8 mouse cellular contexts compared by ENCODE assay signal in the genomic region with DNA sequence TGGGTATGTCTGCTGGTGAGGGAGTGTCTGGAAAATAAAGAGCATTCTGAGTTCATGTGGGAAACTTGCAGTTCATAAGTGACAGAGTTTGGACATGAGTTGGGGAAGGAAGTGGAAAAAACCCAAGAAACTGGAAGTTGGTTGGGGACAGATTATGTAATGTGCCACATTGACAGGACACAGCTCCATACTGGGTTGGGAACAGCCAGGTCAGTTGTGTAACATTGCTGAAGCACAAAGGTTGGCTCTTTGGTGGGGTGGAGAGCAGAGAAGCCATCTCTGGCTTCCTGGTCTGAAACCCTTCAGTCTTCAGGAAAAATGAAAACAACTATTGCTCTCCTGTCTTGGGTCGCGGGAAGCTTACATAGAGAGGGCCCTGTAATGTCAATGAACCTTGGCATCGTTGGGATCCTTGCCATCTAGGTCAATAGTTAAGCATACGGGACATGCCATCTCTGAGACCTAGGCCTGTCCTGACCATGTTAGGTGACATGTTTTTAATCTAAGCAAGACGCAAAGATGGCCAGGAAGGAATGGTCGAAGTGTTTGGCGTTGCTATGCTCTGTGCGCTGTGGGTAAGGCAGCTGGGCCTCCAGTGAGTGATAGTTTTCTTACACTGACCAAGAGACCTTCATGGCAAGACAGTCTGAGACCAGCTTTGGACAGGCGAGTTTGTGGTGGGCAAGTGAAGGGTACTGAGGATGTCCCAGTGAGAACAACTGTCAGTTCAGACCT. TPM values are rescaled to one million over a fixed set of nuclear protein-coding genes. Genes with fewer than 3 reads are reported as not detected.
DNase-seq lines count a peak whose midpoint lies in the region; ATAC-seq and TF ChIP-seq lines count a peak whose summit lies in the region.

No protein-coding gene starts in this region.

- TF ChIP-seq EP300 in ES-Bruce4 (IDR thresholded peaks at IDR 0.05; ENCODE audit: insufficient read depth, low read depth, low read length), result no peak

- DNase-seq in forebrain, embryonic 14.5 days (ENCODE audit: low spot score), result no peak
- no peak for DNase-seq in lung, embryonic 14.5 days
- no peak for DNase-seq in right cerebral cortex, postnatal 25 days
- no peak for DNase-seq in urinary bladder, postnatal 4 days (ENCODE audit: low spot score in 2 of 2)
- DNase-seq in cerebellum, postnatal 4 days (ENCODE audit: low spot score in 2 of 2), result no peak

- no peak for ATAC-seq in forebrain, embryonic 14.5 days
- ATAC-seq in forebrain, embryonic 13.5 days, result no peak
- no peak for ATAC-seq in heart, embryonic 15.5 days (replicated peaks; ENCODE audit: insufficient number of reproducible peaks, insufficient read depth, low FRiP score, low read depth)
- peak; percentile 0; the same call in 1 of the 2 replicates for ATAC-seq in lung, embryonic 14.5 days (ENCODE audit: insufficient read depth)

- peaks cover 8% of the 10 kb centered on the region for H3K27me3 ChIP-seq in forebrain, embryonic 14.5 days (replicated peaks; ENCODE audit: control insufficient read depth, insufficient read depth, low read length)
- peaks cover 37% of the 10 kb centered on the region for H3K27me3 ChIP-seq in forebrain, embryonic 13.5 days
- H3K27me3 ChIP-seq in ES-Bruce4 (ENCODE audit: control insufficient read depth, insufficient read depth, low read length, poor library complexity, severe bottlenecking), result no peaks in the 10 kb centered on the region
- H3K27me3 ChIP-seq in heart, embryonic 15.5 days, result no peaks in the 10 kb centered on the region
- H3K27me3 ChIP-seq in lung, embryonic 14.5 days (ENCODE audit: insufficient read depth, low read length), result no peaks in the 10 kb centered on the region

- no peak overlapping the region for H3K9ac ChIP-seq in forebrain, embryonic 14.5 days (ENCODE audit: low read length)
- H3K9ac ChIP-seq in forebrain, embryonic 13.5 days, result no peak overlapping the region
- H3K9ac ChIP-seq in ES-Bruce4 (ENCODE audit: low read depth, poor library complexity, severe bottlenecking), result peak overlapping the region; percentile 76
- H3K9ac ChIP-seq in heart, embryonic 15.5 days, result peak overlapping the region; percentile 88; the same call in 1 of the 2 replicates
- peak overlapping the region; percentile 89; the same call in 1 of the 2 replicates for H3K9ac ChIP-seq in lung, embryonic 14.5 days

- H3K27ac ChIP-seq in forebrain, embryonic 14.5 days (ENCODE audit: low read depth, low read length), result no peak overlapping the region
- H3K27ac ChIP-seq in forebrain, embryonic 13.5 days, result no peak overlapping the region
- no peak overlapping the region for H3K27ac ChIP-seq in ES-Bruce4 (ENCODE audit: insufficient read depth, low read length)
- peak overlapping the region; percentile 91 for H3K27ac ChIP-seq in heart, embryonic 15.5 days
- peak overlapping the region; percentile 94 for H3K27ac ChIP-seq in lung, embryonic 14.5 days (ENCODE audit: low read depth)

- no peak overlapping the region for H3K4me3 ChIP-seq in forebrain, embryonic 14.5 days (ENCODE audit: low read depth, low read length)
- no peak overlapping the region for H3K4me3 ChIP-seq in forebrain, embryonic 13.5 days
- H3K4me3 ChIP-seq in ES-Bruce4 (ENCODE audit: low read depth, low read length), result no peak overlapping the region
- peak overlapping the region; percentile 79; the same call in 1 of the 2 replicates for H3K4me3 ChIP-seq in heart, embryonic 15.5 days
- peak overlapping the region; percentile 74; the same call in 1 of the 2 replicates for H3K4me3 ChIP-seq in lung, embryonic 14.5 days (ENCODE audit: low read depth, low read length)

- WGBS in forebrain, embryonic 14.5 days, result 89% methylated on average over 9 of the region's 9 CpGs
- WGBS in forebrain, embryonic 13.5 days, result 89% methylated on average over 9 of the region's 9 CpGs
- WGBS in heart, embryonic 15.5 days, result 88% methylated on average over 9 of the region's 9 CpGs
- 87% methylated on average over 9 of the region's 9 CpGs for WGBS in lung, embryonic 14.5 days

- H3K9me3 ChIP-seq in forebrain, embryonic 14.5 days (replicated peaks; ENCODE audit: control insufficient read depth, low read length), result no peaks in the 10 kb centered on the region
- no peaks in the 10 kb centered on the region for H3K9me3 ChIP-seq in forebrain, embryonic 13.5 days (replicated peaks)
- H3K9me3 ChIP-seq in ES-Bruce4 (replicated peaks; ENCODE audit: control insufficient read depth, insufficient read depth, low read length, poor library complexity, severe bottlenecking), result no peaks in the 10 kb centered on the region
- H3K9me3 ChIP-seq in heart, embryonic 15.5 days (replicated peaks), result no peaks in the 10 kb centered on the region
- H3K9me3 ChIP-seq in lung, embryonic 14.5 days (ENCODE audit: low read depth, low read length), result no peaks in the 10 kb centered on the region

- no peak for TF ChIP-seq POLR2A in ES-Bruce4 (IDR thresholded peaks at IDR 0.05; ENCODE audit: insufficient read depth, low read length)

- TF ChIP-seq CTCF in ES-Bruce4 (IDR thresholded peaks at IDR 0.05; ENCODE audit: low read depth, low read length), result no peak
- no peak for TF ChIP-seq CTCF in lung, embryonic 14.5 days (IDR thresholded peaks at IDR 0.05; ENCODE audit: low read depth)

- H3K4me1 ChIP-seq in forebrain, embryonic 14.5 days (ENCODE audit: control insufficient read depth, insufficient read depth, low read length), result 0 out of 2 replicates have a peak, but pooled peaks cover 8% of the 10 kb centered on the region
- H3K4me1 ChIP-seq in forebrain, embryonic 13.5 days, result peaks cover 17% of the 10 kb centered on the region
- no peaks in the 10 kb centered on the region for H3K4me1 ChIP-seq in ES-Bruce4 (ENCODE audit: control insufficient read depth, insufficient read depth, low read length)
- peaks cover 52% of the 10 kb centered on the region for H3K4me1 ChIP-seq in heart, embryonic 15.5 days (replicated peaks)
- peaks cover 19% of the 10 kb centered on the region for H3K4me1 ChIP-seq in lung, embryonic 14.5 days (ENCODE audit: insufficient read depth)

- no peaks in the 10 kb centered on the region for H3K36me3 ChIP-seq in forebrain, embryonic 14.5 days (ENCODE audit: control insufficient read depth, insufficient read depth, low read length)
- no peaks in the 10 kb centered on the region for H3K36me3 ChIP-seq in forebrain, embryonic 13.5 days (ENCODE audit: poor library complexity, severe bottlenecking)
- H3K36me3 ChIP-seq in ES-Bruce4 (ENCODE audit: control insufficient read depth, insufficient read depth, low read length, poor library complexity, severe bottlenecking), result no peaks in the 10 kb centered on the region
- H3K36me3 ChIP-seq in heart, embryonic 15.5 days, result no peaks in the 10 kb centered on the region
- peaks cover 9% of the 10 kb centered on the region for H3K36me3 ChIP-seq in lung, embryonic 14.5 days (ENCODE audit: insufficient read depth)

- 0 out of 2 replicates have a peak overlapping the region, but pooled peaks have one; percentile 73 for H3K4me2 ChIP-seq in forebrain, embryonic 14.5 days (ENCODE audit: low read length)
- no peak overlapping the region for H3K4me2 ChIP-seq in forebrain, embryonic 13.5 days
- peak overlapping the region; percentile 90 for H3K4me2 ChIP-seq in heart, embryonic 15.5 days
- peak overlapping the region; percentile 90 for H3K4me2 ChIP-seq in lung, embryonic 14.5 days

RNA-seq across cellular contexts. Expression of gene Marveld1, which starts 0.8 kb away (rescaled TPM):
- polyA plus RNA-seq in forebrain, embryonic 14.5 days (2014; fragmentation: Nextera tagmentation; extraction: Ambion mirVana), result 2.2 and 3.1 TPM in 2 replicates
- 1.7 and 2.0 TPM in 2 replicates for polyA plus RNA-seq in forebrain, embryonic 13.5 days (2015; fragmentation: Nextera tagmentation; extraction: Ambion mirVana)
- polyA plus RNA-seq in ES-Bruce4 (2011; ENCODE audit: insufficient read depth, insufficient read length, low read depth, missing spikeins), result 15.0 and 17.7 TPM in 2 replicates
- 15.8 and 24.0 TPM in 2 replicates for polyA plus RNA-seq in heart, embryonic 15.5 days (2015; fragmentation: Nextera tagmentation; extraction: Ambion mirVana)
- 18.6 and 25.4 TPM in 2 replicates for polyA plus RNA-seq in lung, embryonic 14.5 days (2014; fragmentation: Nextera tagmentation; extraction: Ambion mirVana)

RNA-seq across cellular contexts. Expression of gene Zfyve27, which starts 17.3 kb away (rescaled TPM):
- polyA plus RNA-seq in forebrain, embryonic 14.5 days (2014; fragmentation: Nextera tagmentation; extraction: Ambion mirVana), result 19.5 and 28.0 TPM in 2 replicates
- 43.5 and 45.6 TPM in 2 replicates for polyA plus RNA-seq in forebrain, embryonic 13.5 days (2015; fragmentation: Nextera tagmentation; extraction: Ambion mirVana)
- 24.4 and 25.0 TPM in 2 replicates for polyA plus RNA-seq in ES-Bruce4 (2011; ENCODE audit: insufficient read depth, insufficient read length, low read depth, missing spikeins)
- 18.4 and 26.7 TPM in 2 replicates for polyA plus RNA-seq in heart, embryonic 15.5 days (2015; fragmentation: Nextera tagmentation; extraction: Ambion mirVana)
- polyA plus RNA-seq in lung, embryonic 14.5 days (2014; fragmentation: Nextera tagmentation; extraction: Ambion mirVana), result 15.2 and 16.8 TPM in 2 replicates

RNA-seq across cellular contexts. Expression of gene Avpi1, which starts 17.6 kb away (rescaled TPM):
- polyA plus RNA-seq in forebrain, embryonic 14.5 days (2014; fragmentation: Nextera tagmentation; extraction: Ambion mirVana), result 9.5 and 13.0 TPM in 2 replicates
- polyA plus RNA-seq in forebrain, embryonic 13.5 days (2015; fragmentation: Nextera tagmentation; extraction: Ambion mirVana), result 10.1 and 10.3 TPM in 2 replicates
- polyA plus RNA-seq in ES-Bruce4 (2011; ENCODE audit: insufficient read depth, insufficient read length, low read depth, missing spikeins), result 44.7 and 49.2 TPM in 2 replicates
- polyA plus RNA-seq in heart, embryonic 15.5 days (2015; fragmentation: Nextera tagmentation; extraction: Ambion mirVana), result 29.7 and 34.1 TPM in 2 replicates
- 44.3 and 51.6 TPM in 2 replicates for polyA plus RNA-seq in lung, embryonic 14.5 days (2014; fragmentation: Nextera tagmentation; extraction: Ambion mirVana)

RNA-seq across cellular contexts. Expression of gene Sfrp5, which starts 55.6 kb away (rescaled TPM):
- 0.78 and 0.81 TPM in 2 replicates for polyA plus RNA-seq in forebrain, embryonic 14.5 days (2014; fragmentation: Nextera tagmentation; extraction: Ambion mirVana)
- 0.21 TPM in 1 of 2 replicates, not detected in the other for polyA plus RNA-seq in forebrain, embryonic 13.5 days (2015; fragmentation: Nextera tagmentation; extraction: Ambion mirVana)
- polyA plus RNA-seq in ES-Bruce4 (2011; ENCODE audit: insufficient read depth, insufficient read length, low read depth, missing spikeins), result 0.42 and 0.47 TPM in 2 replicates
- polyA plus RNA-seq in heart, embryonic 15.5 days (2015; fragmentation: Nextera tagmentation; extraction: Ambion mirVana), result 4.1 and 4.3 TPM in 2 replicates
- 0.28 and 1.0 TPM in 2 replicates for polyA plus RNA-seq in lung, embryonic 14.5 days (2014; fragmentation: Nextera tagmentation; extraction: Ambion mirVana)

RNA-seq across cellular contexts. Expression of gene Pi4k2a, which starts 56.2 kb away (rescaled TPM):
- 13.2 and 19.5 TPM in 2 replicates for polyA plus RNA-seq in forebrain, embryonic 14.5 days (2014; fragmentation: Nextera tagmentation; extraction: Ambion mirVana)
- polyA plus RNA-seq in forebrain, embryonic 13.5 days (2015; fragmentation: Nextera tagmentation; extraction: Ambion mirVana), result 16.5 and 21.7 TPM in 2 replicates
- 27.2 and 30.4 TPM in 2 replicates for polyA plus RNA-seq in ES-Bruce4 (2011; ENCODE audit: insufficient read depth, insufficient read length, low read depth, missing spikeins)
- polyA plus RNA-seq in heart, embryonic 15.5 days (2015; fragmentation: Nextera tagmentation; extraction: Ambion mirVana), result 13.3 and 16.1 TPM in 2 replicates
- 32.8 and 34.3 TPM in 2 replicates for polyA plus RNA-seq in lung, embryonic 14.5 days (2014; fragmentation: Nextera tagmentation; extraction: Ambion mirVana)

Comparison
In these comparisons a context has a peak if more than half of its experiments do, and no peak if none do; other contexts are left out.
1. H3K27ac ChIP-seq: peak in heart, embryonic 15.5 days (single experiment) and lung, embryonic 14.5 days (single experiment); none in forebrain, embryonic 14.5 days (single experiment), forebrain, embryonic 13.5 days (single experiment) and ES-Bruce4 (single experiment).
2. H3K4me3 ChIP-seq: peak in heart, embryonic 15.5 days (single experiment) and lung, embryonic 14.5 days (single experiment); none in forebrain, embryonic 14.5 days (single experiment), forebrain, embryonic 13.5 days (single experiment) and ES-Bruce4 (single experiment).
3. H3K9ac ChIP-seq: peak in ES-Bruce4 (single experiment), heart, embryonic 15.5 days (single experiment) and lung, embryonic 14.5 days (single experiment); none in forebrain, embryonic 14.5 days (single experiment) and forebrain, embryonic 13.5 days (single experiment).